Mouse (Mus musculus) C2C12 (cell line): ENCODE data around the gene Map7. TPM values are rescaled to one million over a fixed set of nuclear protein-coding genes. Genes with fewer than 3 reads are reported as not detected.

Experiments
- H3K27me3 ChIP-seq: one replicate; pipeline ENCODE4 v1.6.1; 2011; ENCODE audit not compliant: control insufficient read depth, insufficient read depth, insufficient read length
- H3K36me3 ChIP-seq: one replicate; pipeline ENCODE4 v1.6.1; 2011; ENCODE audit not compliant: control insufficient read depth, insufficient read depth
- H3K4me3 ChIP-seq: one replicate; pipeline ENCODE4 v1.5.1; 2011; ENCODE audit warnings: mild to moderate bottlenecking, control low read depth; ENCODE audit not compliant: poor library complexity, insufficient read depth, severe bottlenecking
- H3K79me2 ChIP-seq: one replicate; pipeline ENCODE4 v1.6.1; 2011; ENCODE audit not compliant: control insufficient read depth, insufficient read depth
- H3K79me3 ChIP-seq: one replicate; pipeline ENCODE4 v1.6.1; 2011; ENCODE audit warnings: low read depth, control low read depth
- H3ac ChIP-seq: one replicate; pipeline ENCODE3; 2011; ENCODE audit warnings: low read depth; ENCODE audit not compliant: control insufficient read depth, insufficient read length
- CEBPB ChIP-seq: IDR thresholded peaks from one replicate; pipeline ENCODE4 v1.6.1; 2011; ENCODE audit warnings: low read depth, mild to moderate bottlenecking, control low read depth, moderate library complexity
- CTCF ChIP-seq: IDR thresholded peaks from one replicate; pipeline ENCODE4 v1.5.1; 2011; ENCODE audit not compliant: control insufficient read depth, insufficient read depth, insufficient read length
- FOSL1 ChIP-seq: IDR thresholded peaks from one replicate; pipeline ENCODE4 v1.8.0; 2011; ENCODE audit warnings: mild to moderate bottlenecking, low read length; ENCODE audit not compliant: poor library complexity, insufficient read depth, severe bottlenecking
- MAX ChIP-seq: IDR thresholded peaks from one replicate; pipeline ENCODE4 v1.6.1; 2011; ENCODE audit warnings: mild to moderate bottlenecking, control low read depth
- MYOD1 ChIP-seq: IDR thresholded peaks from one replicate; pipeline ENCODE4 v1.6.1; 2011; ENCODE audit warnings: low read depth; ENCODE audit not compliant: control insufficient read depth, insufficient read length
- MYOG ChIP-seq: IDR thresholded peaks from one replicate; pipeline ENCODE4 v1.6.1; 2011; ENCODE audit not compliant: control insufficient read depth, insufficient read length; ENCODE audit errors: extremely low read depth
- USF1 ChIP-seq: IDR thresholded peaks from one replicate; pipeline ENCODE4 v1.6.1; 2011; ENCODE audit warnings: low read depth, mild to moderate bottlenecking, control low read depth, moderate library complexity
- polyA plus RNA-seq: library from polyadenylated mRNA; unstranded; fragments of >200 nt; fragmentation: generic; extraction: Trizol; gene quantifications from one replicate; pipeline ENCODE4 v1.2.1, GENCODE M21; 2012; ENCODE audit warnings: missing spikeins

Map7 gene
- polyA plus RNA-seq, 1 experiment = 0.12 TPM

DNA sequence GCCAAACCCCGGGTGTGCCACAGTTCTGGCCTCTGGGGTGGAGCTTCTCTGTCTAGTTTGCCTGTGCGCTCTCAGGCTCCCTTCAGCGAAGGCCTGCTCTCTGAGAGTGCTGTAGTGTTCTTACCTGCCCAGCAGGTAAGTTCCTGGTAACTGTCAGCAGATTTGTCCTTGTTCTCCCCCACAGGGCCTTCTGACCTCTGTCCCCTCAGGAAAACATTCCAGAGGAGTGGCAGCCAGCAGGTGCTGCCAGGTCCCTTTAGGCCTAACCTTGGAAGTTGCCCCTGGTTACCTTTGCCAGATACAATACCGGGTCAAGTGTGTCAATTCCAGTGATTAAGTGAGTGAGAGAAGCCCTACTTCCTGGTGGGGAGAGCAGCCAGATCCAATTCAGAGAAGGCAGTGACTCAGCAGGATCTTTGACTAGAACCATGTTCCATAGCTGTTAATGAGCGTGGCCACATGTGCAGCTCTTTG lies 38.6 kb downstream of the Map7 start:
- no peak for TF ChIP-seq FOSL1
- no peak for TF ChIP-seq MYOG
- TF ChIP-seq USF1 = no peak
- TF ChIP-seq MAX = no peak
- no peak for TF ChIP-seq MYOD1
- TF ChIP-seq CEBPB = no peak
- TF ChIP-seq CTCF = no peak
- Histone ChIP-seq H3K79me2 (no peaks in the 10 kb centered on the region), H3K4me3 (no peak overlapping the region), H3K79me3 (no peaks in the 10 kb centered on the region), H3K36me3 (no peaks in the 10 kb centered on the region), H3ac (no peak overlapping the region), H3K27me3 (peaks cover 5% of the 10 kb centered on the region)

DNA sequence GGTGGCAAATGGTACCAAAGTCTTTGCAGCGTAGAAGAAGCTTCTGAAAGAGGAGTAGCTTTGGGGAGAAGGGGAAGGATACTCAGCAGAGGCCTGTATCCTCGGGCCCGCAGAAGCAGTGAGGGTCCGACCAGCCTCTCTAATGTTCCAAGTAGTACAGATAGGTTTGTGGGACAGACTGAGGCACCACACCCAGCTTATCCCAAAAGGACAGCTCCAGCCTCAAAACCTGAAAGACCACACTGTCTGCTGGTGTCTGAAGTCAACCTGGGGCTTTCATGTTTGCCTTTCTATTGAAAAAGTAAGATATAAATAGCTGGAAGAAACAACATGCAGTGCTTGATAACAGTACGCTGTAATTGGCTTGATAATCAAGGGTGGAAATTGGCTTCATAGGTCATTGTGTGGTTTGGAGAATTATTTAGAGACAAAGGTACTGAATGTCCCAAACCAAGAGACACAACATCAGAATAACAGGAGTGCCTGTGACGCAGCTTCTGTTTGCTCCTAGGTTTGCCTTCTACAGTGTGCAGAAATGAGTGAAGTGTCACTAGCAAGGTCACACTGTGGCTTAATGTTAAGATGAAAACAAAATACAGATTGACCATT lies 42.0 kb downstream of the Map7 start:
- H3K4me3 ChIP-seq = no peak overlapping the region

DNA sequence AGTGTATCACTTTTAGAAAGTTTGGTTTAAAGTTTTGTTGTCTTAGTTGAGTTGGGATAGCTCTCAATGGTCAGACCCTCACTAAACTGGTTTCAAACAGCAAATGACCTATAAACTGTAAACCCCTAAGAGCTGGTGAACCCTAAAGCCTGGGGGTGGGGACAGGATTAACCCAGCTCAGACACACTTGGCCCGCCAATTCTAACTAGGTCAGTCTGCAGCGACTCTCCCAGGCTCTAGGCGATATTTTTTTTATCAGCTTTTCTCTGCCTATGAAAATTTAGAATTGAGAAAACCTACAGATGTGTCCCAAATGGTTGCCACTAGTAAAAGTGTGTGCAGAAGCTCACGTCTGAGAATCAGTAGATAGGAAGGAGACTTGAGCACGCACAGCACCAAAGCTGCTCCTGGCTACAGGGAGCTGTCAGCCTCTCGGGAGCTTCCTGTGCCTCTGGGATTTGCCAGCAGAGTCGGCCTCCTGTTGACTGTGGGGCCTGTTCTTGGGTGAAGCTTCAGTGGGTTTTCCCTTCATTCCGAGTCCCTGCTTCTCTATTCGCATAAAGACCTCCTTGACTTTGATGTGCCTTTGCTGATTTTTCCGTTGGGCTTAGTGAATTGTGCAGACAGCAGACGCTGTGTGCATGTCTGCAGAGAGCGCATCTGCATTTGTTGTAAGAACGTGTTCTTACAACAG lies 46.7 kb downstream of the Map7 start:
- peaks cover 10% of the 10 kb centered on the region for H3K27me3 ChIP-seq
- TF ChIP-seq MAX (no peak), MYOG (no peak), CEBPB (no peak), CTCF (no peak), MYOD1 (no peak), FOSL1 (no peak), USF1 (no peak)
- no peak overlapping the region for H3ac ChIP-seq
- no peak overlapping the region for H3K4me3 ChIP-seq
- no peaks in the 10 kb centered on the region for H3K79me3 ChIP-seq
- H3K79me2 ChIP-seq = no peaks in the 10 kb centered on the region
- no peaks in the 10 kb centered on the region for H3K36me3 ChIP-seq

More for the DNA sequence above, 42.0 kb downstream of the Map7 start:
- H3K36me3 ChIP-seq = no peaks in the 10 kb centered on the region
- H3K27me3 ChIP-seq = peaks cover 5% of the 10 kb centered on the region
- H3K79me2 ChIP-seq = no peaks in the 10 kb centered on the region
- no peak overlapping the region for H3ac ChIP-seq
- TF ChIP-seq FOSL1 (no peak), USF1 (no peak), MYOD1 (no peak), MAX (no peak), CEBPB (no peak), CTCF (no peak), MYOG (no peak)
- no peaks in the 10 kb centered on the region for H3K79me3 ChIP-seq

DNA sequence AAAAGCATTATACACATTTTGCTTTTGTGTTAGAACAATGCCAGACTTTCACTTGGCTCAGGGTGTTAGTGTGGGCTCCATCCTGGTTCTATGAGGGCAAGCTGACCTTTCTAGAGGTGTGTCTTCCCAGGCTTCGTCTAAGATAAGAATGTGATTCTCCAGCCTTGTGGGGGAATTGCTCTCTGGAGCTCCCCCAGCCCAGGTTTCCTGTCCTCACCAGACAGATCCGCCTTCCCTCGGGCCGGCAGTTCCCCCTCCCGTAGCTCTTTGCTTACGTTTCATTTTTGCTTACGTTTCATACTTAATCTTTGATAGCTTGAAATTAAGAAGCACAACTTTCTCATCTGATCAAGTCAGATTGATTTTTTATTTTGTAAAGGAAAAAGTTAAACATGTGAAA lies 48.8 kb downstream of the Map7 start:
- Histone ChIP-seq H3ac (no peak overlapping the region), H3K36me3 (no peaks in the 10 kb centered on the region), H3K79me2 (no peaks in the 10 kb centered on the region), H3K79me3 (no peaks in the 10 kb centered on the region), H3K27me3 (peaks cover 13% of the 10 kb centered on the region), H3K4me3 (no peak overlapping the region)
- TF ChIP-seq CEBPB (no peak), CTCF (no peak), MYOD1 (no peak), MYOG (no peak), FOSL1 (no peak)

DNA sequence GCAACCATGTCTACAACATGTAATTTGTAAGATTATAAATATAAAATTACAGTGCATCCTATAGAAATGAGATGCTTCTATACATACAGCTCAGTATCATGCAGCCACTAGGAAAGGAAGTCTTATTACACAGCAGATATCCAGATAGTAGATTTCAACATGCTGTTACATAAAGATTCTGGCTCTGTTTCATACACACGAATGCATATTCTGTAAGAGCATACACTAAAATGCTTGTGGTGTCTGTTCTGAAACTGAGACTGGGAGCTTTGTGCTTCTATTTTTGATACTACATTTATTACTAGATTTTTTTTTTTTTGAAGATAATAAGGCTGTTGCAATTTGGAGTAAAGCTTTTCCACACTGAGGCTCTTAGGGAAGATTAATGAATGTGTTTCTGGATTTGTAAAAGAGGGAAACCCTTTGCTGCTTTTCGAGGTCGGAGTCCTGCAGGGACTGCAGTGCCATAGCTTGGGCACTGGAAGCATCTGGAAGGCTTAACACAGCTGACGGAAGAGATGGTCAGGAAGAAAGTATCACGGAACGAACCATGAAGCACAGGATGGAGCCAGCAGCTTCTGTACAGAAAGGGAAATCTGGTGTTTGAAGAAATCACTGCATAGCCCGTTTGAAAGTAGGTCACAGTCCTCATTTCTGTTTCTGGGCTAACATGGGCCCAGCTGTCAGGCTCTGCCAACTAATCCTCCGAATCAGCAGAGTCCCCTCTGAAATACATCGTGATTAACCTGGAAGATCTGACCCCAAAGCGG lies 50.9 kb downstream of the Map7 start:
- Histone ChIP-seq H3K79me3 (no peaks in the 10 kb centered on the region), H3K79me2 (no peaks in the 10 kb centered on the region), H3K36me3 (no peaks in the 10 kb centered on the region), H3ac (no peak overlapping the region), H3K27me3 (peaks cover 17% of the 10 kb centered on the region), H3K4me3 (no peak overlapping the region)
- TF ChIP-seq CTCF (no peak), USF1 (no peak), MYOG (no peak), FOSL1 (no peak)
